Mouse (Mus musculus): ENCODE results near the gene Btbd35f13.
"Not testable (repeated sequence)": the region's sequence is repeated elsewhere in the genome, so short reads cannot be mapped to it uniquely, and the experiment has no call there.

Btbd35f13 gene
- long read RNA-seq, experiment 1: 0 reads
- long read RNA-seq, experiment 2: 0 reads

GRCm38 (mm10) chrX:33656872-33657271 is at the start of gene Btbd35f13:
Gene Btbd35f13 (plus strand): TSS chrX:33657172.
- intact Hi-C loops (cut with DNase I): not testable (repeated sequence)

DNA sequence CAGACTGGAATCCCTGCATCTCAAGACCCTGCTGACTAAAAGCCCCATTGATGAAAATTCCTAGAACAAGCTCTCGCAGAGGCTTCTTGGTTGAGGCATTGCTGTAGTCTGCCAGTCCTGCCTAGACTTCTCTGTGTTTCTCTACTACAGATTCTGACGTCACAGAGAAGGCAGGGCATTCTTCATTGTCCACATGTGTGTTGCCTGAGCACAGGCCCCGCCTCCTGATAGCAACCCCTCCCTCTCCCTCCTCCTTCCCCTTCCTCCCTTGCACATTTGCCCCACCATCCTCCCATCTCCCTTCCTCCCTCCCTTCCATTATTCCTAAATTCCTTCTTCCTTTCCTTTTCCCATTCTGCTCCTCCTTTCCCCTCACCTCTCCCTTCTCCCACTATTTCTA is 45.3 kb downstream of the Btbd35f13 start, which contains the start of gene Btbd35f14:
Btbd35f14 (minus strand) TSS at position 101 of the 400 bp plus-strand sequence.
- intact Hi-C loops (cut with DNase I): not testable (repeated sequence)
